Mouse (Mus musculus) liver, adult 2 months (tissue): ENCODE measurements around the gene St5. TPM values are rescaled to one million over a fixed set of nuclear protein-coding genes. Genes with fewer than 3 reads are reported as not detected.

Experiments
- DNase-seq: peaks from one replicate; pipeline ENCODE4 v3.0.0-alpha.2; 2011; ENCODE audit warnings: low read depth, low spot score; ENCODE audit errors: extremely low read depth
- H3K27ac ChIP-seq: fragments of 200-500 bp; replicated peaks from 2 replicates; pipeline ENCODE4 v1.5.1; 2012; ENCODE audit warnings: low read depth, mild to moderate bottlenecking, control low read depth, inconsistent platforms, low read length; ENCODE audit not compliant: insufficient read depth
- H3K27me3 ChIP-seq: fragments of 200-500 bp; 2 replicates; pipeline ENCODE4 v1.6.1; 2012; ENCODE audit warnings: mild to moderate bottlenecking, moderate library complexity, low read length, inconsistent platforms; ENCODE audit not compliant: control insufficient read depth, insufficient read depth
- H3K36me3 ChIP-seq: fragments of 200-500 bp; 2 replicates; pipeline ENCODE4 v1.6.1; 2012; ENCODE audit warnings: low read length, inconsistent platforms; ENCODE audit not compliant: control insufficient read depth, insufficient read depth
- H3K4me1 ChIP-seq: fragments of 200-500 bp; 2 replicates; pipeline ENCODE4 v1.6.1; 2011; ENCODE audit warnings: low read length; ENCODE audit not compliant: control insufficient read depth, insufficient read depth
- H3K4me3 ChIP-seq: fragments of 200-500 bp; 2 replicates; pipeline ENCODE4 v1.5.1; 2011; ENCODE audit warnings: low read depth, mild to moderate bottlenecking, control low read depth, low read length, moderate library complexity; ENCODE audit not compliant: insufficient read depth
- H3K79me2 ChIP-seq: fragments of 200-500 bp; 2 replicates; pipeline ENCODE4 v1.6.1; 2012; ENCODE audit warnings: inconsistent platforms, mild to moderate bottlenecking, low read length, moderate library complexity; ENCODE audit not compliant: control insufficient read depth, insufficient read depth
- H3K9ac ChIP-seq: fragments of 200-500 bp; 2 replicates; pipeline ENCODE4 v1.6.1; 2012; ENCODE audit warnings: low read depth, mild to moderate bottlenecking, control low read depth, inconsistent platforms, low read length
- CTCF ChIP-seq: fragments of 200-500 bp; IDR thresholded peaks from 2 replicates; pipeline ENCODE4 v1.5.1; 2011; ENCODE audit warnings: low read depth, low read length, control low read depth
- POLR2A ChIP-seq: fragments of 200-500 bp; IDR thresholded peaks from 2 replicates; pipeline ENCODE4 v1.6.1; 2011; ENCODE audit warnings: low read length, control low read depth; ENCODE audit not compliant: insufficient read depth; ENCODE audit errors: extremely low read depth
- WGBS: fragments of 180-500 bp; shearing (Covaris S2); methylation state at CpG from one replicate; pipeline ENCODE4 v1.1.7; 2018; 5-methylcytosine and 5-hydroxymethylcytosine counted together
- polyA plus RNA-seq: library from polyadenylated mRNA; depleted of rRNA; stranded (reverse); fragments of >200 nt; gene quantifications from 2 replicates; pipeline ENCODE4 v1.2.3, GENCODE M21; 2012
- total RNA-seq: library from RNA; depleted of rRNA; stranded (reverse); fragments of >200 nt; gene quantifications from 2 replicates; pipeline ENCODE4 v1.2.3, GENCODE M21; 2014

Gene St5
- total and polyA plus RNA-seq, 2 experiments: 8.3 to 36.4 TPM

DNA sequence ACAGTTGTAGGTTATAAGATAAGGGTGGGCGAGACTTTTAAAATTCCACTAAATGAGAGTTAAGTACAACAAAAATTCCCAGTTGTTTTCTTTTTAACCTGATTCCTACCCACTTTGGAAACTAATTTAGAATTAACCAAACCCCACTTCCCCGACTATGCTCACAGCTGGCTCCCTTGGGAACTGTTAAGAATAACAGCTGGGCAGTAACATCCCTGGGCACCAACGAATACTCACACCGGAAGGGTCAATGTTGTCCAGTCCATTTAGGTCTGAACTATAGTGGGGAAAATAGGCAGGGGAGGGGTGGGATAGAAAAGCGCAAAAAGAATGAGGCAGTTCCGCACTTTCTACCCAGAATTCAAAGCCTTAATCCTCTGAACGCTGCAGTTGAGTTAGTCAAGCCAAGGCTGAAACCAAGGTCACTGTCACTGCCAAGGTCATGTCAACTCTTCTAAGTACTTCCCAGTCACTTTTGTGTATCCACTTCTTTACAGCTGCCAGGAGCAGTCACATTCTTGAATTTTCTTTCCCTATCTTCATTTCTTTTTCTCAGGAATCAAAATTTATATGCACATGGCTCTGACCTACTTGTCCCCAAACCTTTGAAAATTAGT is 96.3 kb downstream of the St5 start:
- Histone ChIP-seq H3K27me3 (no peaks in the 10 kb centered on the region), H3K4me1 (peaks cover 4% of the 10 kb centered on the region; the same call in 1 of the 2 replicates), H3K79me2 (peaks cover 4% of the 10 kb centered on the region; the same call in 1 of the 2 replicates), H3K36me3 (no peaks in the 10 kb centered on the region), H3K27ac (no peak overlapping the region), H3K9ac (no peak overlapping the region), H3K4me3 (no peak overlapping the region)
- peak; percentile 26 for DNase-seq
- WGBS: 82% methylated on average over 7 of the region's 7 CpGs
- no peak for TF ChIP-seq CTCF
- TF ChIP-seq POLR2A: no peak

- Histone ChIP-seq H3K36me3 (no peaks in the 10 kb centered on the region), H3K4me3 (0 out of 2 replicates have a peak overlapping the region, but pooled peaks have one; percentile 8), H3K9ac (0 out of 2 replicates have a peak overlapping the region, but pooled peaks have one; percentile 27), H3K27ac (peak overlapping the region; percentile 92), H3K79me2 (peaks cover 13% of the 10 kb centered on the region), H3K27me3 (no peaks in the 10 kb centered on the region), H3K4me1 (peaks cover 14% of the 10 kb centered on the region)
- 24% methylated on average over 5 of the region's 5 CpGs for whole genome bisulfite sequencing
- TF ChIP-seq CTCF (no peak), POLR2A (no peak)
- peak; percentile 100 for DNase-seq
Measured at GRCm38 (mm10) chr7:109602562-109602961, 100.8 kb downstream of the St5 start.

GRCm38 (mm10) chr7:109602022-109602421 is 101.4 kb downstream of the St5 start:
- H3K27me3 ChIP-seq: no peaks in the 10 kb centered on the region
- peaks cover 14% of the 10 kb centered on the region for H3K4me1 ChIP-seq
- peak overlapping the region; percentile 92 for H3K27ac ChIP-seq
- H3K4me3 ChIP-seq: peak overlapping the region; percentile 18; the same call in 1 of the 2 replicates
- peak; percentile 79 for DNase-seq
- peaks cover 13% of the 10 kb centered on the region for H3K79me2 ChIP-seq
- H3K9ac ChIP-seq: no peak overlapping the region
- no peaks in the 10 kb centered on the region for H3K36me3 ChIP-seq
- no peak for TF ChIP-seq POLR2A
- no peak for TF ChIP-seq CTCF

DNA sequence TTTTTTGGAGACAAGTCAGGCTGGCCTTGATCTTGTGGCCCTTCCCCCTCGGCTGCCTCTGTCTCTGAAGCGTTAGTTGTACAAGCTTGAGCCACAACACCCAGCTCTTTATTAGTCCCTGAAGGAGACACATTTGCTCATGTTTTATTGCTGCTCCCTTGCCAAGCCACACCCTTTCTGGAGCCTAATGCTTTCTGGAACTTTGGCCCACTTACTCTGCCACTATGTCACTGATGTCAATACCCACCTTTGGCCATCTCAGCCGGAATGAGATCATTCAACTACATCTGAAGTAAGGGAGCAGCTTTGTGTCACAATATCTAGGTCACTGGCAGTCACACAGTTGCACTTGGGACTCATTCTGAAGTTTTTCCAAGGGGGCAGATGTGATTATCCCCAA is 102.7 kb downstream of the St5 start:
- H3K36me3 ChIP-seq: no peaks in the 10 kb centered on the region; the same call in 1 of the 2 replicates
- peak; percentile 99 for DNase-seq
- peaks cover 14% of the 10 kb centered on the region for H3K4me1 ChIP-seq
- H3K27me3 ChIP-seq: no peaks in the 10 kb centered on the region
- TF ChIP-seq CTCF: no peak
- TF ChIP-seq POLR2A: no peak
- whole genome bisulfite sequencing: 27% methylated on average over 3 of the region's 3 CpGs
- H3K27ac ChIP-seq: peak overlapping the region; percentile 77
- peaks cover 23% of the 10 kb centered on the region for H3K79me2 ChIP-seq
- H3K4me3 ChIP-seq: no peak overlapping the region
- H3K9ac ChIP-seq: peak overlapping the region; percentile 17; the same call in 1 of the 2 replicates

DNA sequence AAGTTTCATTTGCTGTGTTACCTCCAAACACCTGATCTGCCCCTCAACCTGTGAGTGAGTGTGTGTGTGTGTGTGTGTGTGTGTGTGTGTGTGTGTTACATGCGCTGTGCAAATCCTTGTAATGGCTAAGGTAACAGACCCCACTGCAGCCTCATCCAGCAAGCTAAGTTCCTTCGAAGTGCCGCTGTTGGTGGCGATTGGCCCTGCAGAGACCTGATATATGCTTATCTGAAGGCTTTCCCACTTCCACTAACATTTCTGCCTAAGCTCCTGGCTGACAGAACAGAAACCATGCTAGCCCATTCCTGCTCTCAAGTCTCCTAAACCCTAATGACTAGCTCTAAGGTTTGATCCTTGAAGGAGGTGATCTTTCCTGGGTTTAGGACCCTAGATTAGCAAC is 103.4 kb downstream of the St5 start:
- TF ChIP-seq CTCF (no peak), POLR2A (no peak)
- Histone ChIP-seq H3K27me3 (no peaks in the 10 kb centered on the region), H3K4me1 (peaks cover 16% of the 10 kb centered on the region), H3K79me2 (peaks cover 29% of the 10 kb centered on the region), H3K27ac (peak overlapping the region; percentile 77), H3K36me3 (no peaks in the 10 kb centered on the region; the same call in 1 of the 2 replicates), H3K4me3 (no peak overlapping the region), H3K9ac (peak overlapping the region; percentile 17)
- 47% methylated on average over 4 of the region's 4 CpGs for WGBS
- no peak for DNase-seq

DNA sequence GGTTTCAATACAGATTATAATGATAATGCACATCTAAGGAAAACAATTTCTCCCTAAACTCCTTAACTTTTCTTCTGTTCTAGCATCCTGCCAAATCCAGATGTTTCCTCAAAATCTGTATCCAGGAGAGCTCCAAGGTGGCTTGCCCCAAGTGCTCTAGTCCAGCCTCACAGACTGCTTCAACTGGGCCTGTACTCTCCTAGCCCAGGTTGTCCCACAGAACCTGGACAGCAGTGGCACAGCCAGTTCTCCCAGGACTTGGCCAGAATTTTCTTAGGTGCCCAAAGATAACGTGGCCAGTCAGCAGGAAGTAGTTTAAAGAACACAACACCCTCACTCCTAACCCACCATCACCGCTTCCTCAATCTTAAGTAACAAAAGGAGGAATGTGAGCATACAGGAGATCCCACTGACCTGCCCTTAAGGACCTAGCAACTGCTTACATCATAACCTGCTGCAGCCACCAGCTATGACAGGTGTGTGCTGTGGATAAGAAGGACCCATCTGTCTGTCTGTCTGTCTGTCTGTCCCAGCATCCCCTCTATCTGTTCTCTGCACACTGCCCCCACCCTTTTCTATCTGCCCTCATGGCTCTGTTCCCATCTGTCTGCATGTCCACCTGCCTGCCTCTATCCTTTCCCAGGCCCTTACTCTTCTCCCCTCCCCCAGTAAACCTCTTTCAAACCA is 108.4 kb downstream of the St5 start:
- Histone ChIP-seq H3K27ac (no peak overlapping the region), H3K27me3 (no peaks in the 10 kb centered on the region), H3K4me3 (no peak overlapping the region), H3K4me1 (peaks cover 22% of the 10 kb centered on the region), H3K36me3 (no peaks in the 10 kb centered on the region; the same call in 1 of the 2 replicates), H3K79me2 (peaks cover 44% of the 10 kb centered on the region), H3K9ac (no peak overlapping the region)
- no peak for DNase-seq
- TF ChIP-seq POLR2A (no peak), CTCF (no peak)
- WGBS: 73% methylated on average over 2 of the region's 2 CpGs
